Mouse (Mus musculus): ENCODE results near the gene Tmem260. TPM values are rescaled to one million over a fixed set of nuclear protein-coding genes. Genes with fewer than 3 reads are reported as not detected.

The Tmem260 gene
- total RNA-seq, 2 experiments from 2014 or later = 21.9 to 25.9 TPM

DNA sequence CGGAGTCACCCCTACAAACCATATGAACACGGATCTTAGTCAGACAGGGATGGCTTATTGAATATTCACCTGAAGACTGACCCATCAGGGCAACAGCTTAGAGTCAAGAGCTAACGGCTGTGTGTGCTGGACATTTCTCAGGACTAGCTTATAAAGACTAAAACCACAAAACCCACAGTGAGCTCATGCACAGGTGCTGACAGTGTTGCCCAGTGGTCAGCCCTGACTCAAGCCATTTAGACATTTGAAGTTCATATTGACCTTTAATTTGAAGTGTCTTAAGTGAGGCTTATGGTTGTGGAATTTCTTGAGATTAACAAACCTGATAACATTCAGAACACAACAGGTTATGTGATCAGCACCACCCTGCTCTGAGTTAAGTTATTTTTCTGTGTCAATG, 100.1 kb downstream of the Tmem260 start:
- DNase-seq (ENCODE audit: low spot score in 2 of 2) = no peak

DNA sequence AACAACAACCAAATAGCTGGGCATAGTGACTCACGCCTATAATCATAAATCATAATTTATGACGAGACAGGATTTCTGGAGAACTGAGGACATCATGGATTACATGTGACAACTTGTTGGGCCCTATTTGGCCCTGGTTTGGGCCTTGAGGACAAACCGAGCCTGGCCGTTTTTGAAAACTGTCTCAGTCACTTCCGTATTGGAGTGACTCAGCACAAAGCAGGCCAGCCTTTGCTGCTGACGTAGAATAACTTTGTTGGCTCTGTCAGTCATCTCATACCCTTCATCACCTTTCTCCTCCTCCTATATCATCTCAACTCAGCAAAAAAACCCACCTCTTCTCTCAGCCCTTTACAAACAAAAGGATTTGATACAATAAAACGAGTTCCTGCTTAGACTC, 103.8 kb downstream of the Tmem260 start:
- no peak for DNase-seq (ENCODE audit: low spot score in 2 of 2)

DNA sequence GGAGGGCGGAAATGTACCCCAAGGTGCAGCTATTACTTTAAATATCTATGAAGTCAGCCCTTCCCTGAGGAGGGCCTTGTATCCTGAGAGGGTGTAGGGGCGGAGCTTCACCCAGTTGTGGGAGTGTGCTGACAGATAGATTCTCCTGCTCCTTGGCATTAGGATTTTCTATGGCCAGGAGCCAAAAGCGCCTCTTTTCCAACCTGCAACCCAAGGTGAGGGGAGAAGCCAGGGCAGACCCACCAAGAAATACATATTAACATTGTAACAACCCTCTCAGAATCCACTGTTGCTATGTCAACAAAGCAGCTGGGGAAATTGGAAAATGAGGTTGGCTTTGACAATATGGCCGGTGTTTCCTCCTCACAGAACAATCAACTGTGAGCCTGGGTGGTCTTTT, 107.3 kb downstream of the Tmem260 start:
- DNase-seq (ENCODE audit: low spot score in 2 of 2) = no peak

- DNase-seq (ENCODE audit: low spot score in 2 of 2) = no peak
Measured at GRCm38 (mm10) chr14:48553754-48554153, 107.8 kb downstream of the Tmem260 start.

GRCm38 (mm10) chr14:48558975-48559374, 113.1 kb downstream of the Tmem260 start:
- DNase-seq (ENCODE audit: low spot score in 2 of 2) = no peak

DNA sequence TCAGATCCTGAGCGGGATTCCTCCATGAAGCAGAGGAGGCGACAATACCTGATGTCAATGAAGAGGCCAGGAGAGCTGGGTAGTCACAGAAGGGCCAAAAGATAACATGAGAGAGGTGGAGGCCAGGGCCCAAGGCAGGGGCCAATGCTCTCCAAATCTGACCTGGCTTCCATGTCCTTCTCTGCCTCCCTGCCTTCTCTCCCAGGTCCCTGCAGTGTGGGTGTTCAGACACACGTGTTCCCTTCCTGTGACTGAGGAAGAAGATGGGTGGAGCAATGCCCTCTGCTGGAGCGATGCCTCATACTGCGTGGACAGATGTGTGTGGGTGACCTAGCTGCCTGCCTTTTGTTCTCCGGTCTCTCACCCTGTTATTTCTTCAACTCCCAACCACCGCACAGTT, 113.8 kb downstream of the Tmem260 start:
- DNase-seq (ENCODE audit: low spot score in 2 of 2) = no peak

DNA sequence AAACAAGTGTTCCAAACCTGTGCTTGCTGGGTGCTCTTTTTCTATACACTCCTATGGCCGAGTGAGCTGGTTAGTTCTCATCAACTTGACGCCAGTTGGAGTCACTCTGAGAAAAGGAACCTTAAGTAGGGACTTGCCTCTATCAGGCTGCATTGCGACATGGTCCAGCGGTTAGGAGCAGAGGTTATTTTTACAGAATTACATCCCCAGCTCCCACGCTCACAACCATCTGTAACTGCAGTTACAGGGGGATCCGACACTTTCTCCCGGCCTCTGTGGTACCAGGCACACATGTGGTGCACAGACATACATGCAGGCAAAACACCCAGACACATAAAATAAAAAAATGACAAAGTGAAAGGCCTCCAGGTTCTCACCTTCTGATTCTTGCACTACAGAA, 120.7 kb downstream of the Tmem260 start:
- no peak for DNase-seq (ENCODE audit: low spot score in 2 of 2)

Other genes starting within 250 kb of the Tmem260 start
- gene Otx2, start 227.7 kb downstream of the Tmem260 start, total RNA-seq (2021) = 1 to 10 TPM in 1 of 2 experiments, under 1 TPM in 1; 0.68 to 2.0 TPM

All from layer of hippocampus, adult 18-20 months (tissue).